Mouse (Mus musculus) liver, adult 2 months (tissue): ENCODE results near the gene Plcg1.

Experiments used
- CTCF ChIP-seq: fragments of 200-500 bp; IDR thresholded peaks from 2 replicates; pipeline ENCODE4 v1.5.1; 2011; ENCODE audit warnings: low read depth, low read length, control low read depth
- POLR2A ChIP-seq: fragments of 200-500 bp; IDR thresholded peaks from 2 replicates; pipeline ENCODE4 v1.6.1; 2011; ENCODE audit warnings: low read length, control low read depth; ENCODE audit not compliant: insufficient read depth; ENCODE audit errors: extremely low read depth

DNA sequence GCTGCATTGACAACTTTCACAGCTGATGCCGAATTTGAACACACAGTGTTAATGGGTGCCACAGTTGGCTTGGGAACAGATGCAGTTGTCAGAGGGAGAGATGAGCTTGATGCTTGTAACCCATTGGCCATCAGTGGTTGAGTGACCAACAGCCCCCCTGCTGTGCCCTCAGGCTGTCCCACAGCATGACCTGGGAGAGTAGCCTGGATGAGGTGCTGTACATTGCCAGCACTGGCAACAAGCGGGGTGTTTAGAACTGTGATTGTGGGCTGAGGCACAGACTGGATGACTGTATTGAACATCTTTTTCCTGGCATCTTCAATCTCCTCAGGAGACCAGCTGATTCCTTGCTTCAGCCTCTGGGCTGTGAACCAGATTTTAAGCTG lies 49.7 kb downstream of the Plcg1 start:
- no peak for TF ChIP-seq POLR2A
- TF ChIP-seq CTCF: no peak
